Mouse (Mus musculus): ENCODE data around the gene Defb43. TPM values are rescaled to one million over a fixed set of nuclear protein-coding genes. Genes with fewer than 3 reads are reported as not detected.

Gene Defb43
- polyA plus RNA-seq, 1 experiment from 2014 or later = not detected

Other genes starting within 250 kb of the Defb43 start
- gene Wdfy2, start 174.1 kb upstream of the Defb43 start, polyA plus RNA-seq (2014; fragmentation: Nextera tagmentation; extraction: Ambion mirVana) = 16.7 and 17.9 TPM in 2 replicates
- gene Defb48, start 27.3 kb upstream of the Defb43 start, polyA plus RNA-seq (2014; fragmentation: Nextera tagmentation; extraction: Ambion mirVana) = not detected in 2 replicates
- not detected in 2 replicates for gene Defb47, start 13.7 kb upstream of the Defb43 start, polyA plus RNA-seq (2014; fragmentation: Nextera tagmentation; extraction: Ambion mirVana)
- not detected in 2 replicates for gene Defb42, start 35.2 kb downstream of the Defb43 start, polyA plus RNA-seq (2014; fragmentation: Nextera tagmentation; extraction: Ambion mirVana)
- gene Defb30, start 38.2 kb downstream of the Defb43 start, polyA plus RNA-seq (2014; fragmentation: Nextera tagmentation; extraction: Ambion mirVana) = not detected in 2 replicates